Mouse (Mus musculus) MEL (cell line): ENCODE data around the gene Cysltr1. TPM values are rescaled to one million over a fixed set of nuclear protein-coding genes. Genes with fewer than 3 reads are reported as not detected.

Experiments
- DNase-seq: peaks from one replicate; pipeline ENCODE4 v3.0.0; 2011; ENCODE audit warnings: low read depth, low spot score
- H3K27ac ChIP-seq: 2 replicates; pipeline ENCODE4 v1.5.1; 2012; ENCODE audit warnings: low read depth, mild to moderate bottlenecking, control low read depth, low read length, moderate library complexity; ENCODE audit not compliant: control insufficient read depth
- H3K27me3 ChIP-seq, 2 experiments: fragments of 150-350 bp in 1 of 2; sonication (generic) in 1 of 2; 2 replicates each; pipeline ENCODE4 v1.6.1; 2012; ENCODE audit warnings: low read length in 2 of 2, mild to moderate bottlenecking in 2 of 2, improper control_type of control experiment in 1 of 2, moderate library complexity in 1 of 2; ENCODE audit not compliant: insufficient read depth in 2 of 2, control insufficient read depth in 1 of 2
- H3K36me3 ChIP-seq, 2 experiments: 2 replicates each; pipeline ENCODE4 v1.6.1; 2012 to 2014; ENCODE audit warnings: low read length in 2 of 2, improper control_type of control experiment in 1 of 2, inconsistent platforms in 1 of 2, mild to moderate bottlenecking in 1 of 2; ENCODE audit not compliant: insufficient read depth in 2 of 2, control insufficient read depth in 1 of 2
- H3K4me1 ChIP-seq, 2 experiments: fragments of 150-350 bp in 1 of 2; sonication (generic) in 1 of 2; 2 replicates each; pipeline ENCODE4 v1.6.1; 2012; ENCODE audit warnings: low read length in 2 of 2, improper control_type of control experiment in 1 of 2, mild to moderate bottlenecking in 1 of 2; ENCODE audit not compliant: insufficient read depth in 2 of 2, control insufficient read depth in 1 of 2
- H3K4me3 ChIP-seq, 2 experiments: fragments of 150-350 bp in 1 of 2; sonication (generic) in 1 of 2; 2 replicates each; pipeline ENCODE4 v1.5.1; 2012; ENCODE audit warnings: low read depth in 2 of 2, low read length in 2 of 2, mild to moderate bottlenecking in 2 of 2, moderate library complexity in 2 of 2, control low read depth in 1 of 2, improper control_type of control experiment in 1 of 2; ENCODE audit not compliant: control insufficient read depth in 1 of 2, insufficient read depth in 1 of 2
- H3K79me2 ChIP-seq: 2 replicates; pipeline ENCODE4 v1.6.1; 2012; ENCODE audit warnings: mild to moderate bottlenecking, low read length, moderate library complexity; ENCODE audit not compliant: control insufficient read depth, poor library complexity, insufficient read depth
- H3K9ac ChIP-seq: 2 replicates; pipeline ENCODE4 v1.6.1; 2012; ENCODE audit warnings: low read depth, mild to moderate bottlenecking, control low read depth, low read length, moderate library complexity; ENCODE audit not compliant: control insufficient read depth, poor library complexity, severe bottlenecking
- H3K9me3 ChIP-seq: fragments of 150-350 bp; sonication (generic); replicated peaks from 2 replicates; pipeline ENCODE4 v1.6.1; 2012; ENCODE audit warnings: mild to moderate bottlenecking, low read length, improper control_type of control experiment, moderate library complexity; ENCODE audit not compliant: insufficient read depth
- CHD1 ChIP-seq: IDR thresholded peaks from 2 replicates; pipeline ENCODE4 v1.6.1; 2012; ENCODE audit warnings: low read depth, mild to moderate bottlenecking, inconsistent platforms, low read length, improper control_type of control experiment
- CHD2 ChIP-seq: IDR thresholded peaks from 2 replicates; pipeline ENCODE4 v1.6.1; 2011; ENCODE audit warnings: low read length, improper control_type of control experiment
- CTCF ChIP-seq, 3 experiments: IDR thresholded peaks in 2 of 3; conservative IDR thresholded peaks in 1 of 3; 2 replicates each; pipeline ENCODE4 v1.5.1; 2011 to 2012; ENCODE audit warnings: low read length in 3 of 3, low read depth in 2 of 3, mild to moderate bottlenecking in 2 of 3, improper control_type of control experiment in 1 of 3, inconsistent platforms in 1 of 3, mixed read lengths in 1 of 3, moderate library complexity in 1 of 3; ENCODE audit not compliant: control insufficient read depth in 1 of 3, insufficient read depth in 1 of 3, poor library complexity in 1 of 3, severe bottlenecking in 1 of 3
- GATA1 ChIP-seq: IDR thresholded peaks from 2 replicates; pipeline ENCODE4 v1.6.1; 2011; ENCODE audit warnings: low read depth, low read length, improper control_type of control experiment
- KAT2A ChIP-seq: conservative IDR thresholded peaks from 2 replicates; pipeline ENCODE4 v1.6.1; 2012; ENCODE audit warnings: low read depth, low read length, improper control_type of control experiment, inconsistent platforms
- MAX ChIP-seq: IDR thresholded peaks from 2 replicates; pipeline ENCODE4 v1.6.1; 2011; ENCODE audit warnings: low read length, improper control_type of control experiment
- MAZ ChIP-seq: IDR thresholded peaks from 2 replicates; pipeline ENCODE4 v1.6.1; 2012; ENCODE audit warnings: low read depth, mild to moderate bottlenecking, inconsistent platforms, low read length, improper control_type of control experiment
- MEF2A ChIP-seq: IDR thresholded peaks from 2 replicates; pipeline ENCODE4 v1.6.1; 2014; ENCODE audit warnings: low read depth, mild to moderate bottlenecking, inconsistent platforms, low read length, improper control_type of control experiment; ENCODE audit not compliant: poor library complexity, insufficient replicate concordance, severe bottlenecking; ENCODE audit errors: extremely low read depth
- MXI1 ChIP-seq: IDR thresholded peaks from 2 replicates; pipeline ENCODE4 v1.6.1; 2011; ENCODE audit warnings: mild to moderate bottlenecking, low read depth, low read length, improper control_type of control experiment
- MYB ChIP-seq: IDR thresholded peaks from 2 replicates; pipeline ENCODE4 v1.6.1; 2011; ENCODE audit warnings: mild to moderate bottlenecking, low read depth, low read length, improper control_type of control experiment
- MYC ChIP-seq: IDR thresholded peaks from 2 replicates; pipeline ENCODE4 v1.6.1; 2011; ENCODE audit warnings: low read depth, mild to moderate bottlenecking, low read length, improper control_type of control experiment, moderate library complexity
- NELFE ChIP-seq: IDR thresholded peaks from 2 replicates; pipeline ENCODE4 v1.6.1; 2011; ENCODE audit warnings: low read depth, low read length, improper control_type of control experiment
- NRF1 ChIP-seq: IDR thresholded peaks from 2 replicates; pipeline ENCODE4 v1.6.1; 2014; ENCODE audit warnings: low read depth, mild to moderate bottlenecking, inconsistent platforms, low read length, improper control_type of control experiment, moderate library complexity; ENCODE audit not compliant: poor library complexity, insufficient read depth, severe bottlenecking
- POLR2A ChIP-seq, 2 experiments: IDR thresholded peaks; 2 replicates each; pipeline ENCODE4 v1.6.1; 2011 to 2012; ENCODE audit warnings: low read length in 2 of 2, mild to moderate bottlenecking in 2 of 2, control low read depth in 1 of 2, improper control_type of control experiment in 1 of 2, low read depth in 1 of 2, moderate library complexity in 1 of 2; ENCODE audit not compliant: control insufficient read depth in 1 of 2, insufficient read depth in 1 of 2, poor library complexity in 1 of 2
- POLR2AphosphoS5 ChIP-seq: IDR thresholded peaks from 2 replicates; pipeline ENCODE4 v1.6.1; 2012; ENCODE audit warnings: low read depth, borderline replicate concordance, mild to moderate bottlenecking, inconsistent platforms, low read length, moderate library complexity, mixed read lengths
- TAL1 ChIP-seq: IDR thresholded peaks from 2 replicates; pipeline ENCODE4 v1.6.1; 2012; ENCODE audit warnings: mild to moderate bottlenecking, inconsistent platforms, low read length, moderate library complexity, mixed read lengths
- TCF12 ChIP-seq: IDR thresholded peaks from 2 replicates; pipeline ENCODE4 v1.6.1; 2014; ENCODE audit warnings: low read depth, mild to moderate bottlenecking, inconsistent platforms, low read length, improper control_type of control experiment, moderate library complexity
- UBTF ChIP-seq: IDR thresholded peaks from 2 replicates; pipeline ENCODE4 v1.6.1; 2012; ENCODE audit warnings: low read depth, mild to moderate bottlenecking, inconsistent platforms, low read length, improper control_type of control experiment, moderate library complexity, borderline replicate concordance; ENCODE audit not compliant: insufficient read depth
- USF1 ChIP-seq: IDR thresholded peaks from 2 replicates; pipeline ENCODE4 v1.6.1; 2014; ENCODE audit warnings: low read depth, mild to moderate bottlenecking, inconsistent platforms, low read length, improper control_type of control experiment, moderate library complexity
- ZKSCAN1 ChIP-seq: IDR thresholded peaks from 2 replicates; pipeline ENCODE4 v1.6.1; 2012; ENCODE audit warnings: low read depth, mild to moderate bottlenecking, inconsistent platforms, low read length, improper control_type of control experiment, moderate library complexity
- ZNF384 ChIP-seq: IDR thresholded peaks from 2 replicates; pipeline ENCODE4 v1.6.1; 2012; ENCODE audit warnings: low read depth, mild to moderate bottlenecking, inconsistent platforms, low read length, improper control_type of control experiment
- polyA plus RNA-seq, 2 experiments: library from polyadenylated mRNA; stranded (reverse) in 1 of 2; unstranded in 1 of 2; fragments of >175 nt in 1 of 2; fragments of >200 nt in 1 of 2; gene quantifications; 2 replicates each; pipeline versions ENCODE4 v1.2.1 to v1.2.4; 2012; ENCODE audit warnings: low replicate concordance in 2 of 2, low read depth in 1 of 2; ENCODE audit not compliant: insufficient read length in 2 of 2, insufficient read depth in 1 of 2, missing spikeins in 1 of 2
- total RNA-seq: library from RNA; depleted of rRNA; stranded (reverse); fragments of 300-350 nt; gene quantifications from 2 replicates; pipeline ENCODE4 v1.2.3, GENCODE M21; 2012; rRNA removed

The Cysltr1 gene
- total RNA-seq (0.04 and 0.29 TPM in 2 replicates), polyA plus RNA-seq (under 1 TPM in 1 of 2 experiments, not detected in 1; 0.13 TPM)

- Histone ChIP-seq H3K4me3 (peak within 1 kb of the TSS; percentile 31 to 34), H3K27me3 (no peaks in the 10 kb centered on the region), H3K9me3 (no peaks in the 10 kb centered on the region), H3K4me1 (no peaks in the 10 kb centered on the region), H3K36me3 (no peaks in the 10 kb centered on the region), H3K79me2 (no peaks in the 10 kb centered on the region), H3K9ac (0 out of 2 replicates have a peak within 1 kb of the TSS, but pooled peaks have one; percentile 6), H3K27ac (no peak within 1 kb of the TSS)
- TF ChIP-seq MAZ (no peak), GATA1 (0 out of 2 replicates have a peak, but pooled peaks have one; percentile 21)
- peak; percentile 65 for DNase-seq
These were observed at the start of gene Cysltr1 for GRCm38 (mm10) chrX:106603386-106603785. Cysltr1 (minus strand) TSS chrX:106603679.

- Histone ChIP-seq H3K9ac (no peak overlapping the region), H3K36me3 (no peaks in the 10 kb centered on the region), H3K4me1 (no peaks in the 10 kb centered on the region), H3K27ac (no peak overlapping the region), H3K27me3 (no peaks in the 10 kb centered on the region), H3K79me2 (no peaks in the 10 kb centered on the region), H3K4me3 (no peak overlapping the region), H3K9me3 (no peaks in the 10 kb centered on the region)
- DNase-seq = no peak
- TF ChIP-seq MAX (no peak), NELFE (no peak), POLR2AphosphoS5 (no peak), POLR2A (IDR thresholded peaks at IDR 0.05; ENCODE audit: control insufficient read depth in 1 of 2, insufficient read depth in 1 of 2, low read depth in 1 of 2, low read length in 2 of 2, poor library complexity in 1 of 2) (no peak), NRF1 (no peak), UBTF (no peak), CHD2 (no peak), ZKSCAN1 (no peak), CTCF (IDR thresholded peaks at IDR 0.05 in 2 of 3, conservative IDR thresholded peaks at IDR 0.05 in 1 of 3; ENCODE audit: control insufficient read depth in 1 of 3, insufficient read depth in 1 of 3, low read depth in 2 of 3, low read length in 3 of 3, poor library complexity in 1 of 3, severe bottlenecking in 1 of 3) (no peak), ZNF384 (no peak), MEF2A (no peak), USF1 (no peak), MXI1 (no peak), MYC (no peak), TCF12 (no peak), MYB (no peak), CHD1 (no peak), MAZ (no peak), KAT2A (no peak), TAL1 (no peak)
These were observed 31.5 kb upstream of the Cysltr1 start for GRCm38 (mm10) chrX:106634799-106635541.
